Mouse (Mus musculus) spleen, adult 2 months (tissue): ENCODE measurements at regions not wholly inside any gene's neighbourhood (a gene's known extent, or its start where the extent isn't known, plus 50 kb on each side); places are given as distances from the start of the nearest gene placed in this dataset.

Experiments
- CTCF ChIP-seq: fragments of 200-500 bp; IDR thresholded peaks from 2 replicates; pipeline ENCODE4 v1.5.1; 2011; ENCODE audit warnings: mild to moderate bottlenecking, inconsistent platforms; ENCODE audit not compliant: insufficient read depth, insufficient read length, insufficient replicate concordance; ENCODE audit errors: extremely low read depth
- POLR2A ChIP-seq: fragments of 200-500 bp; IDR thresholded peaks from 2 replicates; pipeline ENCODE4 v1.6.1; 2011; ENCODE audit warnings: low read depth, low read length, inconsistent platforms

GRCm38 (mm10) chr10:97966931-97967330 is 240.4 kb upstream of the C030005K15Rik start:
- no peak for TF ChIP-seq CTCF
- no peak for TF ChIP-seq POLR2A
